Mouse (Mus musculus): Measurements from ENCODE around the gene Ano1. TPM values are rescaled to one million over a fixed set of nuclear protein-coding genes. Genes with fewer than 3 reads are reported as not detected.
A peak's percentile ranks its signal among the peaks of the same experiment; 100 is the strongest.

Ano1 gene
- polyA plus RNA-seq, 1 experiment from 2014 or later, result 7.8 TPM

DNA sequence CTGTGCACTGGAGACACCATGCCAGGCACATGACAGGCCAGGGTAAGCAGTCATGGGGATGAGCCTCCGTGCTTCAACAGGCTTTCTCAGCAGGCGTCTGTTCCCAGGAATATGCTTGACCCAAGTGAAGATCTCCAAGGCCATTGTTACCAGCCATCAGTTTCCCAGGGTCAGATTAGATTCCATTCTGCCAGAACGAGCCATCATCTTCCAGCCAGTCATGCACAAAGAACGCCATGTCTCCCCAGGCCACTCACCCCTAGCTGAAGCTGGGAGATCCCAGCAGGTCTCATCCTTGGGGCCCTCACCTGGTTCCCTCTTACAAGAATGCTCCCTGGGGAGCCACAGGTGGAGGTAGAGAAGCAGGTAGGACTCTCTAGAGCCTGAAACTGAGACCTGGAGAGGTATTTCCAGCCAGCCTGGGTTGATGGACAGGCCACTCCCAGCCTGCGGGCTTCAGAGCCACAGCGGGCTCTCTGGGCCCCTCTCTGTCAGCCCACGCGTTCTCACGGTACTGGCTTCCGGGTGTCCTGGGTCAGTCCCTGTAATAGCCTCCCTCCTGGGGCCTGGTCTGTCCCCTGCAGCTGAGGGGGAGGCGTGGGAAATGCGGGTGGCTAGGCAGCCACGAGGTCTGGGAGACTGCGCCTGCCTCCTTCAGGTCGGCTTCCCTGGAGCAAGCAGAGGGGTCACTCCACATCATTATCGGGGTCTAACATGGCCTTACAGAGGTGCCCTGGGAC is 10.9 kb upstream of the Ano1 start:
- Histone ChIP-seq H3K27ac (replicated peaks) (no peak overlapping the region), H3K27me3 (no peaks in the 10 kb centered on the region), H3K4me2 (replicated peaks) (no peak overlapping the region), H3K9ac (replicated peaks) (no peak overlapping the region), H3K9me3 (no peaks in the 10 kb centered on the region), H3K4me1 (0 out of 2 replicates have a peak, but pooled peaks cover 2% of the 10 kb centered on the region), H3K36me3 (no peaks in the 10 kb centered on the region), H3K4me3 (no peak overlapping the region)
- WGBS, result 74% methylated on average over 16 of the region's 16 CpGs
- ATAC-seq (replicated peaks), result no peak

DNA sequence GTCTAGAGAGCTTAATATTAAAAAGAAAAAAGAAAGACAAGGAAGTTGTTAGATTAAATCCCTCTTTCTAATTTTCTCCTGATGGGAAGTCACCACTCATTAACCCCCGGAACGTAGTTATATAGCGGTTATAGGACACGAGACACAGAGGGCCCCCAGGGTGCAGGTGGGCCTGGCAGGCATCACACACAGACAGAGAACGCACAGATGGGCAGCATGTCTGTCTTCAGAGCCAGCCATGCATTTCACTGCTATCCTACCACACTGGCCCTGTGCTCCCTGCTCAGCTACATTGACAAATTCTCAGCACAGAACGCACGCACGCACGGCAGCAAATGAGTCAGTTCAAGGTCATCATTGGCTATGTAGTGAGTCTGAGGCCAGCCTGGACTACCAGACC is 8.5 kb upstream of the Ano1 start:
- no peaks in the 10 kb centered on the region for H3K36me3 ChIP-seq
- no peaks in the 10 kb centered on the region for H3K9me3 ChIP-seq
- no peak overlapping the region for H3K9ac ChIP-seq (replicated peaks)
- ATAC-seq (replicated peaks), result no peak
- WGBS, result 48% methylated on average over 9 of the region's 9 CpGs
- H3K27me3 ChIP-seq, result no peaks in the 10 kb centered on the region
- 0 out of 2 replicates have a peak, but pooled peaks cover 2% of the 10 kb centered on the region for H3K4me1 ChIP-seq
- 0 out of 2 replicates have a peak overlapping the region, but pooled peaks have one; percentile 4 for H3K27ac ChIP-seq (replicated peaks)
- H3K4me2 ChIP-seq (replicated peaks), result no peak overlapping the region
- H3K4me3 ChIP-seq, result no peak overlapping the region

DNA sequence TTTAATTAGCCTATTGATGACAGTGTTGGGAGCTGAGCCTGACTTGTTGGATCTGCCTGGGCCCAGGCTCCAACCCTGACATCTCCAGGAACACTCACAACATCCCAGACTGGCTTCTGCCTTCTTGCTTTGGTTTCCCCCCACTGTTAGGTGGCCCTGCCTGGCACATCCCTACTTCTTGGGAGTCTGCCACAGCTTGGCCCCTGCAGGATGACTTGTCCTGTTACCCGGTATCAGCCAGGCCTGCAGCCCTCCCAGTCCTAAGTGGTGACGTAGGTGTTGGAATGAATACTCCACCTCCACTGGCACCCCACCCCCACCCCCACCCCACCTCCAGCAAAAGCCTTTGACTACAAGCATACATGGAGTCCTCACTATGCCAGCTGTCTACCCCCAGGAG is 7.7 kb upstream of the Ano1 start:
- H3K36me3 ChIP-seq, result no peaks in the 10 kb centered on the region
- H3K9ac ChIP-seq (replicated peaks), result no peak overlapping the region
- H3K4me2 ChIP-seq (replicated peaks), result no peak overlapping the region
- no peak overlapping the region for H3K27ac ChIP-seq (replicated peaks)
- no peak for ATAC-seq (replicated peaks)
- H3K4me3 ChIP-seq, result no peak overlapping the region
- H3K27me3 ChIP-seq, result no peaks in the 10 kb centered on the region
- whole genome bisulfite sequencing, result 60% methylated on average over 2 of the region's 2 CpGs
- 0 out of 2 replicates have a peak, but pooled peaks cover 2% of the 10 kb centered on the region for H3K4me1 ChIP-seq
- H3K9me3 ChIP-seq, result no peaks in the 10 kb centered on the region

DNA sequence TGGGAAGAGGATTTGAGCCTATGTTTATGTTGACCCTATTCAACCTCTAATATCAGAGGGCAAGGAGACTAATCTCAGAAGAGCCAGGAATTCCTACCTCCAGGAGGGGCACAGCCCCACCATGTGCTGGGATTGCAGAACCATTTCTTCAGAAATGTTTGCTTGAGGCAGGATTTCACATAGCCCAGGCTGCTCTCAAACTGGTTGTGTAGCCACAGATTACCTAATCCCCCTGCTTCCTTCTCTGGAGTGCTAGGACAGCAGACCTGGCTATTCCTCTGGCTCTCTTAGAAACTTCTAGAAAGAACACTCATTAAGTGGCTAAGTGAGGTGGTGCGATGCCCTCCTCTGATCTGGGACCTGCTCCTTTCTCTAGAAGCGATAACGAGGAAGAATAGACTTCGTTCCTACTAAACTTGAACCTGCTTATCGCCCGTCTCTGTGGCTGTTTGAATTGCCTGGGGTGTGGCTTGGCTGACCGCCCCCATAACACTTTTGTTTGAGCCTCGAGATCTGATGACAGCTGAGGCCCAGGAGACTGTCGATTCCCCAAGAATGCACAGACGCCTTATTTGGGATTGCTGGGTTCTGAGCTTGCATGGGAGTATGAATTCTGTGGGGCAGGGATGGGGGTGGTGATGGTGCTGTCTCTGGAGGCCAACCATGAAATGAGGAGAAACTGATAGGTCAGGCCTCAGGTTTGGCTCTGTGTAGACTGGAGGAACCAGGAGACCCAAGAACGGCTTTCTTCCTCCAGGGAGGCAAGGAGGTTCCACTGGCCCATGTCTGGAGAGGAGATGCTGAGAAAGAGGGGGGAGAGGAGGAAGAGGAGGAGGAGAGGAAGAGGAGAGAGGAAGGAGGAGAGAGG is 4.0 kb upstream of the Ano1 start:
- H3K4me2 ChIP-seq (replicated peaks), result no peak overlapping the region
- H3K9ac ChIP-seq (replicated peaks), result no peak overlapping the region
- no peaks in the 10 kb centered on the region for H3K36me3 ChIP-seq
- H3K27me3 ChIP-seq, result no peaks in the 10 kb centered on the region
- no peak overlapping the region for H3K27ac ChIP-seq (replicated peaks)
- no peak overlapping the region for H3K4me3 ChIP-seq
- H3K4me1 ChIP-seq, result 0 out of 2 replicates have a peak, but pooled peaks cover 2% of the 10 kb centered on the region
- H3K9me3 ChIP-seq, result no peaks in the 10 kb centered on the region
- WGBS, result 51% methylated on average over 11 of the region's 11 CpGs
- ATAC-seq (replicated peaks), result no peak

DNA sequence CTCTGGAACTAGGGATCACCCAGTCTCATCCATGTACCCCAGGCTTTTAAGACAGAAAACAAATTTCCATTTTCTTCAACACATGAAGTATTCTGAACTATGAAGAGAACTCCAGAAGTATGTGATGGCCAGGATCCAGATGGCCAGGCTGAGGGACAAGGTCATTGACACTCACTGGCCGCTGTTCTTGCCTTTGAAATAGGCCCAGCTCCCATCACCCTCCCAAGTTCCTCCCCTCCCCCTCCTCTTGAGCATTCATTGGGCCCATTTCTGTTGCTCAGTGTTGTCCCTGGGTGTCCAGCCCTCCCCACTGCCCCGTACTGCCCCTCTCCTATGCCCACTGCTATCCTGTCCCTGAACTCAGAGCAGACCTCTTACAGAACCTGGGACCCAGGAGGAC is 2.9 kb upstream of the Ano1 start:
- no peaks in the 10 kb centered on the region for H3K4me1 ChIP-seq
- no peak for ATAC-seq (replicated peaks)
- no peak overlapping the region for H3K27ac ChIP-seq (replicated peaks)
- H3K27me3 ChIP-seq, result no peaks in the 10 kb centered on the region
- no peak overlapping the region for H3K9ac ChIP-seq (replicated peaks)
- no peaks in the 10 kb centered on the region for H3K36me3 ChIP-seq
- H3K4me3 ChIP-seq, result no peak overlapping the region
- H3K9me3 ChIP-seq, result no peaks in the 10 kb centered on the region
- 89% methylated on average over 2 of the region's 2 CpGs for WGBS
- no peak overlapping the region for H3K4me2 ChIP-seq (replicated peaks)

DNA sequence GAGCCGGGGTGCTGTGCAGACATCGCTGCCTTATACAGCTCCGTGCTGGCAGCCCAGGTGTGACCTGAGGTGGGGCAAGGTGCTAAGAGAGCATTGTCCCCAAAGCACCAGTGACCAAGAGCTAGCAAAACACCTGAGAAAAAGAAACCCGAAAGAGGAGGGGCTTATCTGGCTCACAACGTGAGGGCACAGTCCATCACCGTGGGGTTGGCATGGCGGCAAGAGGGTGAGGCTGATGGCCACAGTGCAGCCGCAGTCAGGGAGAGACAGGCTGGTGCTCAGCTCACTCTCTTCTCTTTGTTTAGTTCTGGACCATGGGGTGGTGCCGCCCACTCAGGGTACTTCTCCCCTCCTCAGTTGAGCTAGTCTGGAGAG is 1.9 kb upstream of the Ano1 start:
- no peak for ATAC-seq (replicated peaks)
- Histone ChIP-seq H3K27ac (replicated peaks) (no peak overlapping the region), H3K4me1 (no peaks in the 10 kb centered on the region), H3K9me3 (no peaks in the 10 kb centered on the region), H3K36me3 (no peaks in the 10 kb centered on the region), H3K4me3 (no peak overlapping the region), H3K9ac (replicated peaks) (no peak overlapping the region), H3K4me2 (replicated peaks) (no peak overlapping the region), H3K27me3 (no peaks in the 10 kb centered on the region)
- WGBS, result 96% methylated on average over 9 of the region's 9 CpGs

DNA sequence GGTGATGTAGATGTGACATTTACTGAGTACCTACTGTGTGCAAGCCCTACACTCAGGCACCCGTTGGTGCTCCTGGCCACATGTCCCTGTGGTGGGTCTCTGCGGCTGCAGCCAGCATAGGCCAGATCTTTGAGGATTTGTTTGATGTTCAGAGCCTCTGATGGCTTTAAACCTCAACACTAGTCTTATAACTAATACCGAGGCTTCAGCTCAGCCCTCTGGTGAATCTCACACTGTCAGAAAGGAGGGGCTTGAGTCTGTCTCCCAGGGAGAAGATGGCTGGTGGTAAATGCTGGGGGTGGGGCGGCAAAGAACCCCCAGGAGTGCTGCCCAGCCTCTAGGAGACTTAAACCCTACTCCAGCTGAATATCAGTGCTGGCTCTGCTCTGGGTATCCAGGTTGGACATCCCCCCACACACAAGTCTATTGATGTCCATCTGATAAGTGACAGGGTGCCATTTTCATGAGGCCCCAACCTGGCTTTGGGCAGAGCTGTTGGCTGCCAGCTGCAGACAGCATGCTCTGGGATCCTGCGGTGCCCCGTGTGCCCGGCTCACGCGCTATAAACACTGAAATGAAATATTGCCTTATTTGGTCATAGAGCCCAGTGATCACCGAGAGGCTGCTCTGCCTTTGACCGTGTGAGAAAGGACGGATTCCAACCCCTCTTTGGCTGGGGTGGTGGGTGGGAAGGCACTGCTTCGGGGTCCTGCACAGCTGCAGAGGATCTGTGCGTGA is 1.3 kb upstream of the Ano1 start:
- Histone ChIP-seq H3K36me3 (no peaks in the 10 kb centered on the region), H3K27me3 (no peaks in the 10 kb centered on the region), H3K9ac (replicated peaks) (no peak overlapping the region), H3K9me3 (no peaks in the 10 kb centered on the region), H3K27ac (replicated peaks) (no peak overlapping the region), H3K4me3 (no peak overlapping the region), H3K4me2 (replicated peaks) (no peak overlapping the region), H3K4me1 (no peaks in the 10 kb centered on the region)
- WGBS, result 79% methylated on average over 14 of the region's 14 CpGs
- ATAC-seq (replicated peaks), result no peak

DNA sequence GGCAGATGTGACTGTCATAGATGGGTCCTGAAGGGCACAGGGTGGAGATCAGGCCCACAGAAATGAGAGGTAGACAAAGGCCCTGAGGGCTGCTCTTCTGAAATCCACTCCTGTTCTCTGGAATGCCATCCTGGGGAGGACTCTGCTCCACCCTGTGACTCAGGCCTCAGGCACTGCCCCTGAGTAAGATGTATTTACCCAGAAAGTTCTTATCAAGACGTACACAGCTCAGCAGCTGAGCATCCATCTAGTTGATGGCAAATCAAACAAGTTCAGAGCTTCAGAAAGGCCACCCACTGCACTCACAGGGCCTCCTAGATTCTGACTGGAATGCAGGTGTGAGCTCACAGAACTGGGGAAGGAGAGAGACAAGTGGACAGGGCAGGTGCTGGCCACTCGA is 4.0 kb downstream of the Ano1 start:
- Histone ChIP-seq H3K4me2 (replicated peaks) (no peak overlapping the region), H3K4me1 (no peaks in the 10 kb centered on the region), H3K27me3 (no peaks in the 10 kb centered on the region), H3K9ac (replicated peaks) (no peak overlapping the region), H3K9me3 (no peaks in the 10 kb centered on the region), H3K36me3 (no peaks in the 10 kb centered on the region), H3K4me3 (no peak overlapping the region), H3K27ac (replicated peaks) (no peak overlapping the region)
- WGBS, result 56% methylated on average over 2 of the region's 2 CpGs
- ATAC-seq (replicated peaks), result no peak

DNA sequence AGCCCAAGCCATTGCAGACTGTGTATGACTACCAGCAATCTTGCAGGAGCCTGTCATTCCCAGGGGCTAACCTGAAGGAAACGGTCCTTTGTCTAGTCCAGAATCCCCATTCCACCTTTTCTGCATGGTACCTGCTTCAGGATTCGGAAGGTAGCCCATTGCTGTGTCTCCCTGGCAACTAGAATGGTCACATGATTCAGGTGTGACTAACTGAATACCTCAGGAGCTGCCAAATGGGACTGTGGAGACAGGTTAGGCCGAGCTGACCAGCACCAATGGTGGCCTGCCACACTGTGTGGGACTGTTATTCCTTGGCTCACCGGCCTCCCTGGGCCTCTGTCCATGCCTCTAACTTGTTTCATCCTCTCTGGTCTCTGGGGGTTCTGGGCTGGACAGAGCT is 5.3 kb downstream of the Ano1 start:
- 84% methylated on average over 4 of the region's 4 CpGs for WGBS
- ATAC-seq (replicated peaks), result no peak
- no peaks in the 10 kb centered on the region for H3K9me3 ChIP-seq

DNA sequence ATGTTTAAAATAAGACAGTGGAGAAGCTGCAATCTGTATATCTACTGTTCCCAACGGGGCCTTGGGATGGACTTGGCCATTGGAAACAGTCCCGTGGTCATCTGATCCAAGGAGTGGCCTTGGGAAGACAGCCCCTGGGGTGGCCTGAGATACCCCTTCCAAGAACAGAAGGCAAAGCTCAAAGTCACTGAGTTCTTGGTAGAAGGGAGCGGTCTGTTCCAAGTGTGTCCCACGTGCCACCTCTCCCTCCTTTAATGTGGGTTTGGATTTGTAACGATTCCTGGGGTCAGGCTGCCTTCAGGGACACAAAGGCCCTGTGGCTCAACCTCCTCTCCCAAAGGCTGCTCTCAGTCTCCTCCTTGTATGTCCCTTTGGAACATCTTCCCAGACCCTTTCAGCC is 7.9 kb downstream of the Ano1 start:
- Histone ChIP-seq H3K4me3 (no peak overlapping the region), H3K27me3 (no peaks in the 10 kb centered on the region), H3K4me1 (0 out of 2 replicates have a peak, but pooled peaks cover 5% of the 10 kb centered on the region), H3K9me3 (no peaks in the 10 kb centered on the region), H3K27ac (replicated peaks) (no peak overlapping the region), H3K4me2 (replicated peaks) (no peak overlapping the region), H3K9ac (replicated peaks) (no peak overlapping the region), H3K36me3 (no peaks in the 10 kb centered on the region)
- WGBS, result 85% methylated on average over 5 of the region's 5 CpGs
- ATAC-seq (replicated peaks), result no peak

More for the DNA sequence above, 5.3 kb downstream of the Ano1 start:
- Histone ChIP-seq H3K9ac (replicated peaks) (no peak overlapping the region), H3K27ac (replicated peaks) (no peak overlapping the region), H3K36me3 (no peaks in the 10 kb centered on the region), H3K4me3 (no peak overlapping the region), H3K4me2 (replicated peaks) (no peak overlapping the region), H3K4me1 (no peaks in the 10 kb centered on the region), H3K27me3 (no peaks in the 10 kb centered on the region)

DNA sequence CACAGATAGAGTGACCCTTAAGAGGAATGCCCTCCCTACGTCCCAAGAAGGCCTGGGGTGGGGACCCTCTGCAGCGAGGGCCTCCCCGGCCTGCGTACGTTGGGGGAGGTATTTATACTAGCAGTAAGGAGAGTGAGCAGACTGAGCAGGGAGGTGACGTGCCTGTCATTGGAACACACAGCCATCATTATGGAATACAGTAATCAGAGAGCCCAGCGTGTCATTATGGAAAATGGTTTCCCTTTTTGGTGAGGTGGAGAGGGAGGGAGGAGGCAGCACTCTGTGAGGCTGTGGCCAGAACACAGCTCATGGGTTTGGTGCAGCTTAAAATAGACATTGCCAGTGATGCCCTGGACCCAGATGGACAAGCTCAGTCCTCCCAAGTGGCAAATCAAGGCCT is 11.1 kb downstream of the Ano1 start:
- no peak overlapping the region for H3K4me2 ChIP-seq (replicated peaks)
- H3K36me3 ChIP-seq, result no peaks in the 10 kb centered on the region
- H3K27ac ChIP-seq (replicated peaks), result 0 out of 2 replicates have a peak overlapping the region, but pooled peaks have one; percentile 27
- no peaks in the 10 kb centered on the region for H3K9me3 ChIP-seq
- H3K27me3 ChIP-seq, result peaks cover 6% of the 10 kb centered on the region; the same call in 1 of the 2 replicates
- 54% methylated on average over 7 of the region's 7 CpGs for WGBS
- H3K4me3 ChIP-seq, result no peak overlapping the region
- H3K4me1 ChIP-seq, result peaks cover 12% of the 10 kb centered on the region
- ATAC-seq (replicated peaks), result 0 out of 2 replicates have a peak, but pooled peaks have one; percentile 26
- no peak overlapping the region for H3K9ac ChIP-seq (replicated peaks)

DNA sequence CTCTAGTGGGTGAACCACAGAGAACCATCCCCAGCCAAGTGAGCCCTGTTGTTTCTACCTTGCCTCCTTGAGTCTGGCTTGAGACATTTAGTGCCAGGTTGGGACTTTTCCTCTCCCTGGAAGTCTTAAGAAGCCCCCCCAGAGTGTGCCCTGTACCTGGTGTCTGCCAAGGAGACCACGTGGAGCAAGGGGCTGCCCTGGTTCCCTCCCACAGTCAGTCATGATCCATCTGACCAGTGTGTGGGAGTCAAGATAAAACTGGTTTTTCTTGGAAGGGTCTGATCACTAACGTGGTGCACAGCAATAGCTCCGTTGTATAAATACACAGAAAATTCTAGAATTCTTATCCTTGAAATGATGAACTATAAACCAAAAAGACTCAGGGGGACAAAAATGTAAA is 12.0 kb downstream of the Ano1 start:
- no peak overlapping the region for H3K9ac ChIP-seq (replicated peaks)
- H3K4me3 ChIP-seq, result no peak overlapping the region
- H3K4me2 ChIP-seq (replicated peaks), result no peak overlapping the region
- peaks cover 6% of the 10 kb centered on the region; the same call in 1 of the 2 replicates for H3K27me3 ChIP-seq
- ATAC-seq (replicated peaks), result no peak
- 55% methylated on average over 3 of the region's 3 CpGs for WGBS
- no peaks in the 10 kb centered on the region for H3K9me3 ChIP-seq
- H3K4me1 ChIP-seq, result peaks cover 12% of the 10 kb centered on the region
- H3K27ac ChIP-seq (replicated peaks), result no peak overlapping the region
- H3K36me3 ChIP-seq, result no peaks in the 10 kb centered on the region

Data from forebrain, embryonic 15.5 days (tissue).